Mouse (Mus musculus): ENCODE measurements around the gene Kalrn. TPM values are rescaled to one million over a fixed set of nuclear protein-coding genes. Genes with fewer than 3 reads are reported as not detected.

The Kalrn gene
- polyA plus RNA-seq, 1 experiment from 2014 or later, result 44.6 TPM

- Histone ChIP-seq H3K36me3 (ENCODE audit: control insufficient read depth, insufficient read depth, low read length) (no peaks in the 10 kb centered on the region), H3K27me3 (ENCODE audit: control insufficient read depth, insufficient read depth, low read length) (no peaks in the 10 kb centered on the region), H3K4me2 (ENCODE audit: low read length) (no peak overlapping the region), H3K4me1 (ENCODE audit: control insufficient read depth, insufficient read depth, low read length) (peaks cover 13% of the 10 kb centered on the region; the same call in 1 of the 2 replicates), H3K9me3 (ENCODE audit: control insufficient read depth, low read length) (no peaks in the 10 kb centered on the region), H3K9ac (replicated peaks; ENCODE audit: low read length) (no peak overlapping the region), H3K27ac (replicated peaks; ENCODE audit: low read depth, low read length) (no peak overlapping the region), H3K4me3 (replicated peaks; ENCODE audit: low read depth, low read length) (no peak overlapping the region)
- DNase-seq (peak; percentile 55), ATAC-seq (ENCODE audit: low FRiP score, low TSS enrichment) (no peak)
Observed at GRCm38 (mm10) chr16:34395221-34395811, 178.0 kb downstream of the Kalrn start.

GRCm38 (mm10) chr16:34389520-34390271, 183.6 kb downstream of the Kalrn start:
- Histone ChIP-seq H3K9me3 (ENCODE audit: control insufficient read depth, low read length) (no peaks in the 10 kb centered on the region), H3K9ac (replicated peaks; ENCODE audit: low read length) (no peak overlapping the region), H3K4me3 (replicated peaks; ENCODE audit: low read depth, low read length) (no peak overlapping the region), H3K27me3 (ENCODE audit: control insufficient read depth, insufficient read depth, low read length) (no peaks in the 10 kb centered on the region), H3K4me1 (ENCODE audit: control insufficient read depth, insufficient read depth, low read length) (peaks cover 6% of the 10 kb centered on the region; the same call in 1 of the 2 replicates), H3K4me2 (ENCODE audit: low read length) (no peak overlapping the region), H3K36me3 (ENCODE audit: control insufficient read depth, insufficient read depth, low read length) (no peaks in the 10 kb centered on the region), H3K27ac (replicated peaks; ENCODE audit: low read depth, low read length) (no peak overlapping the region)
- ATAC-seq (ENCODE audit: low FRiP score, low TSS enrichment), result no peak
- peak; percentile 23 for DNase-seq
- WGBS, result 74% methylated on average over 5 of the region's 5 CpGs

- H3K4me3 ChIP-seq (replicated peaks; ENCODE audit: low read depth, low read length), result no peak overlapping the region
- no peak for DNase-seq
- H3K4me1 ChIP-seq (ENCODE audit: control insufficient read depth, insufficient read depth, low read length), result peaks cover 8% of the 10 kb centered on the region
Observed at GRCm38 (mm10) chr16:34388871-34389270, 184.5 kb downstream of the Kalrn start.

GRCm38 (mm10) chr16:34385065-34385464, 188.3 kb downstream of the Kalrn start:
- Histone ChIP-seq H3K9ac (replicated peaks; ENCODE audit: low read length) (no peak overlapping the region), H3K27ac (replicated peaks; ENCODE audit: low read depth, low read length) (no peak overlapping the region), H3K4me1 (ENCODE audit: control insufficient read depth, insufficient read depth, low read length) (peaks cover 8% of the 10 kb centered on the region), H3K27me3 (ENCODE audit: control insufficient read depth, insufficient read depth, low read length) (no peaks in the 10 kb centered on the region), H3K36me3 (ENCODE audit: control insufficient read depth, insufficient read depth, low read length) (no peaks in the 10 kb centered on the region), H3K4me3 (replicated peaks; ENCODE audit: low read depth, low read length) (no peak overlapping the region), H3K9me3 (ENCODE audit: control insufficient read depth, low read length) (no peaks in the 10 kb centered on the region), H3K4me2 (ENCODE audit: low read length) (no peak overlapping the region)
- DNase-seq (no peak), ATAC-seq (ENCODE audit: low FRiP score, low TSS enrichment) (no peak)
- WGBS, result 96% methylated on average over 8 of the region's 8 CpGs

More at GRCm38 (mm10) chr16:34388871-34389270, 184.5 kb downstream of the Kalrn start:
- no peak overlapping the region for H3K27ac ChIP-seq (replicated peaks; ENCODE audit: low read depth, low read length)
- H3K4me2 ChIP-seq (ENCODE audit: low read length), result no peak overlapping the region
- ATAC-seq (ENCODE audit: low FRiP score, low TSS enrichment), result no peak
- H3K36me3 ChIP-seq (ENCODE audit: control insufficient read depth, insufficient read depth, low read length), result no peaks in the 10 kb centered on the region
- H3K27me3 ChIP-seq (ENCODE audit: control insufficient read depth, insufficient read depth, low read length), result no peaks in the 10 kb centered on the region
- 88% methylated on average over 6 of the region's 6 CpGs for WGBS
- H3K9ac ChIP-seq (replicated peaks; ENCODE audit: low read length), result no peak overlapping the region
- no peaks in the 10 kb centered on the region for H3K9me3 ChIP-seq (ENCODE audit: control insufficient read depth, low read length)

GRCm38 (mm10) chr16:34382992-34383391, 190.3 kb downstream of the Kalrn start:
- no peaks in the 10 kb centered on the region for H3K9me3 ChIP-seq (ENCODE audit: control insufficient read depth, low read length)
- peaks cover 8% of the 10 kb centered on the region for H3K4me1 ChIP-seq (ENCODE audit: control insufficient read depth, insufficient read depth, low read length)
- 63% methylated on average over 4 of the region's 4 CpGs for WGBS
- H3K27ac ChIP-seq (replicated peaks; ENCODE audit: low read depth, low read length), result peak overlapping the region; percentile 37; the same call in 1 of the 2 replicates
- H3K4me2 ChIP-seq (ENCODE audit: low read length), result no peak overlapping the region
- DNase-seq (peak; percentile 26), ATAC-seq (ENCODE audit: low FRiP score, low TSS enrichment) (peak; percentile 27; the same call in 1 of the 2 replicates)
- no peaks in the 10 kb centered on the region for H3K27me3 ChIP-seq (ENCODE audit: control insufficient read depth, insufficient read depth, low read length)
- H3K4me3 ChIP-seq (replicated peaks; ENCODE audit: low read depth, low read length), result no peak overlapping the region
- no peak overlapping the region for H3K9ac ChIP-seq (replicated peaks; ENCODE audit: low read length)
- H3K36me3 ChIP-seq (ENCODE audit: control insufficient read depth, insufficient read depth, low read length), result no peaks in the 10 kb centered on the region

- ATAC-seq (ENCODE audit: low FRiP score, low TSS enrichment) (no peak), DNase-seq (no peak)
- Histone ChIP-seq H3K36me3 (ENCODE audit: control insufficient read depth, insufficient read depth, low read length) (no peaks in the 10 kb centered on the region), H3K4me1 (ENCODE audit: control insufficient read depth, insufficient read depth, low read length) (no peaks in the 10 kb centered on the region), H3K27me3 (ENCODE audit: control insufficient read depth, insufficient read depth, low read length) (no peaks in the 10 kb centered on the region), H3K4me2 (ENCODE audit: low read length) (no peak overlapping the region), H3K27ac (replicated peaks; ENCODE audit: low read depth, low read length) (no peak overlapping the region), H3K9ac (replicated peaks; ENCODE audit: low read length) (no peak overlapping the region), H3K9me3 (ENCODE audit: control insufficient read depth, low read length) (no peaks in the 10 kb centered on the region), H3K4me3 (replicated peaks; ENCODE audit: low read depth, low read length) (no peak overlapping the region)
- 85% methylated on average over 12 of the region's 12 CpGs for WGBS
Observed at GRCm38 (mm10) chr16:34376166-34376857, 197.0 kb downstream of the Kalrn start.

- DNase-seq, result peak; percentile 40
- Histone ChIP-seq H3K9me3 (ENCODE audit: control insufficient read depth, low read length) (no peaks in the 10 kb centered on the region), H3K4me2 (ENCODE audit: low read length) (no peak overlapping the region), H3K36me3 (ENCODE audit: control insufficient read depth, insufficient read depth, low read length) (no peaks in the 10 kb centered on the region), H3K27ac (replicated peaks; ENCODE audit: low read depth, low read length) (no peak overlapping the region), H3K4me1 (ENCODE audit: control insufficient read depth, insufficient read depth, low read length) (no peaks in the 10 kb centered on the region), H3K27me3 (ENCODE audit: control insufficient read depth, insufficient read depth, low read length) (no peaks in the 10 kb centered on the region), H3K9ac (replicated peaks; ENCODE audit: low read length) (no peak overlapping the region), H3K4me3 (replicated peaks; ENCODE audit: low read depth, low read length) (no peak overlapping the region)
- no peak for ATAC-seq (ENCODE audit: low FRiP score, low TSS enrichment)
- WGBS, result 71% methylated on average over 4 of the region's 4 CpGs
Observed at GRCm38 (mm10) chr16:34373519-34373918, 199.8 kb downstream of the Kalrn start.

GRCm38 (mm10) chr16:34372103-34372741, 201.1 kb downstream of the Kalrn start:
- 82% methylated on average over 15 of the region's 15 CpGs for WGBS
- Histone ChIP-seq H3K4me2 (ENCODE audit: low read length) (no peak overlapping the region), H3K4me3 (replicated peaks; ENCODE audit: low read depth, low read length) (no peak overlapping the region), H3K36me3 (ENCODE audit: control insufficient read depth, insufficient read depth, low read length) (no peaks in the 10 kb centered on the region), H3K27me3 (ENCODE audit: control insufficient read depth, insufficient read depth, low read length) (no peaks in the 10 kb centered on the region), H3K9ac (replicated peaks; ENCODE audit: low read length) (no peak overlapping the region), H3K27ac (replicated peaks; ENCODE audit: low read depth, low read length) (no peak overlapping the region), H3K9me3 (ENCODE audit: control insufficient read depth, low read length) (no peaks in the 10 kb centered on the region), H3K4me1 (ENCODE audit: control insufficient read depth, insufficient read depth, low read length) (no peaks in the 10 kb centered on the region)
- DNase-seq (no peak), ATAC-seq (ENCODE audit: low FRiP score, low TSS enrichment) (no peak)
